Mouse (Mus musculus) hematopoietic stem cell, adult 5-6 weeks (primary cell): ENCODE data around the gene Lamtor1. TPM values are rescaled to one million over a fixed set of nuclear protein-coding genes. Genes with fewer than 3 reads are reported as not detected.

Experiments
- ATAC-seq, 2 experiments: fragments of 125-278 bp in 1 of 2; replicated peaks in 1 of 2; 2 replicates each; pipeline ENCODE4 v1.8.0; 2016 to 2017; ENCODE audit warnings: inconsistent platforms in 2 of 2, mild to moderate bottlenecking in 2 of 2, moderate number of reproducible peaks in 2 of 2, low read depth in 1 of 2, moderate TSS enrichment in 1 of 2; ENCODE audit not compliant: low FRiP score in 2 of 2, poor library complexity in 2 of 2, severe bottlenecking in 2 of 2, insufficient read depth in 1 of 2, low TSS enrichment in 1 of 2
- total RNA-seq: library from RNA; stranded (forward); fragments of 172-1452, 232-1000 nt; gene quantifications from 2 replicates; pipeline ENCODE4 v1.2.3, GENCODE M21; 2017

Lamtor1 gene
- total RNA-seq, 1 experiment from 2014 or later = 42.7 TPM

- peak; percentile 9 to 15; a peak in 2 of 4 replicates for ATAC-seq
Observed at GRCm38 (mm10) chr7:101970429-101970775, 64.7 kb downstream of the Lamtor1 start.

GRCm38 (mm10) chr7:101970821-101971461, 65.2 kb downstream of the Lamtor1 start:
- ATAC-seq = peak; percentile 52 to 55

- no peak for ATAC-seq
Observed at GRCm38 (mm10) chr7:101971721-101972120, 66.0 kb downstream of the Lamtor1 start.

GRCm38 (mm10) chr7:101973730-101974129, 68.0 kb downstream of the Lamtor1 start:
- no peak for ATAC-seq

- ATAC-seq = no peak
Observed at GRCm38 (mm10) chr7:101974505-101974904, 68.8 kb downstream of the Lamtor1 start.

Other genes with a start within 250 kb of the Lamtor1 start
- gene Clpb, start 242.3 kb upstream of the Lamtor1 start, total RNA-seq = 20.1 and 21.3 TPM in 2 replicates
- gene Phox2a, start 87.6 kb upstream of the Lamtor1 start, total RNA-seq = not detected in 2 replicates
- gene Inppl1, start 67.7 kb upstream of the Lamtor1 start, total RNA-seq = 11.0 and 11.9 TPM in 2 replicates
- not detected in 2 replicates for gene Folr2, start 48.7 kb upstream of the Lamtor1 start, total RNA-seq
- gene Anapc15, start 42.2 kb upstream of the Lamtor1 start, total RNA-seq = 51.8 and 69.3 TPM in 2 replicates
- not detected in 2 replicates for gene Folr1, start 35.1 kb upstream of the Lamtor1 start, total RNA-seq
- gene Tomt, start 455 bp downstream of the Lamtor1 start, total RNA-seq = 0.13 and 0.84 TPM in 2 replicates
- 2.4 and 3.2 TPM in 2 replicates for gene Lrrc51, start 28.0 kb downstream of the Lamtor1 start, total RNA-seq
- gene Numa1, start 28.2 kb downstream of the Lamtor1 start, total RNA-seq = 315 and 392 TPM in 2 replicates
- 3.9 and 4.7 TPM in 2 replicates for gene Il18bp, start 112.8 kb downstream of the Lamtor1 start, total RNA-seq
- gene Rnf121, start 159.6 kb downstream of the Lamtor1 start, total RNA-seq = 10.9 and 12.1 TPM in 2 replicates
- gene Xndc1, start 159.6 kb downstream of the Lamtor1 start, total RNA-seq = 38.6 and 41.2 TPM in 2 replicates
- gene Xntrpc, start 159.8 kb downstream of the Lamtor1 start, total RNA-seq = 1.6 and 2.0 TPM in 2 replicates
- not detected in 2 replicates for gene Trpc2, start 177.2 kb downstream of the Lamtor1 start, total RNA-seq
- 0.55 and 1.5 TPM in 2 replicates for gene Art1, start 195.8 kb downstream of the Lamtor1 start, total RNA-seq
- 1.1 TPM in 1 of 2 replicates, not detected in the other for gene Art5, start 203.6 kb downstream of the Lamtor1 start, total RNA-seq
- 0.31 and 0.60 TPM in 2 replicates for gene Chrna10, start 210.9 kb downstream of the Lamtor1 start, total RNA-seq